Mouse (Mus musculus) retina, adult 2 months (tissue): ENCODE results near the gene N4bp2l2.

Source experiments
- DNase-seq: peaks from one replicate; pipeline ENCODE4 v3.0.0-alpha.2; 2012; ENCODE audit warnings: low read depth, low spot score

Gene N4bp2l2

GRCm38 (mm10) chr5:150598202-150599119 lies 67.5 kb downstream of the N4bp2l2 start:
- no peak for DNase-seq

- no peak for DNase-seq
Measured at GRCm38 (mm10) chr5:150597088-150597487, 68.9 kb downstream of the N4bp2l2 start, which contains the start of gene N4bp2l1. Gene N4bp2l1, minus strand, starts transcription at chr5:150597188.

GRCm38 (mm10) chr5:150595366-150596016 lies 70.5 kb downstream of the N4bp2l2 start:
- DNase-seq: no peak

GRCm38 (mm10) chr5:150594649-150595339 lies 71.2 kb downstream of the N4bp2l2 start:
- no peak for DNase-seq

GRCm38 (mm10) chr5:150593756-150594648 lies 72.0 kb downstream of the N4bp2l2 start:
- no peak for DNase-seq

GRCm38 (mm10) chr5:150592904-150593755 lies 72.9 kb downstream of the N4bp2l2 start:
- no peak for DNase-seq

GRCm38 (mm10) chr5:150592186-150592903 lies 73.6 kb downstream of the N4bp2l2 start:
- DNase-seq: no peak

- no peak for DNase-seq
Measured at GRCm38 (mm10) chr5:150589945-150590344, 76.0 kb downstream of the N4bp2l2 start.

- DNase-seq: no peak
Measured at GRCm38 (mm10) chr5:150584337-150584729, 81.7 kb downstream of the N4bp2l2 start.

- no peak for DNase-seq
Measured at GRCm38 (mm10) chr5:150583622-150584336, 82.2 kb downstream of the N4bp2l2 start.

- DNase-seq: no peak
Measured at GRCm38 (mm10) chr5:150583181-150583580, 82.8 kb downstream of the N4bp2l2 start.

- DNase-seq: no peak
Measured at GRCm38 (mm10) chr5:150581180-150581579, 84.8 kb downstream of the N4bp2l2 start.

- no peak for DNase-seq
Measured at GRCm38 (mm10) chr5:150578613-150579171, 87.3 kb downstream of the N4bp2l2 start.

GRCm38 (mm10) chr5:150576832-150577231 lies 89.2 kb downstream of the N4bp2l2 start:
- no peak for DNase-seq

GRCm38 (mm10) chr5:150574885-150575284 lies 91.1 kb downstream of the N4bp2l2 start:
- DNase-seq: no peak

- no peak for DNase-seq
Measured at GRCm38 (mm10) chr5:150574403-150574802, 91.6 kb downstream of the N4bp2l2 start.

- no peak for DNase-seq
Measured at GRCm38 (mm10) chr5:150570496-150571219, 95.3 kb downstream of the N4bp2l2 start.

GRCm38 (mm10) chr5:150566971-150567370 lies 99.0 kb downstream of the N4bp2l2 start:
- no peak for DNase-seq
